ENCODE assay signal across 14 mouse cellular contexts in the genomic region with DNA sequence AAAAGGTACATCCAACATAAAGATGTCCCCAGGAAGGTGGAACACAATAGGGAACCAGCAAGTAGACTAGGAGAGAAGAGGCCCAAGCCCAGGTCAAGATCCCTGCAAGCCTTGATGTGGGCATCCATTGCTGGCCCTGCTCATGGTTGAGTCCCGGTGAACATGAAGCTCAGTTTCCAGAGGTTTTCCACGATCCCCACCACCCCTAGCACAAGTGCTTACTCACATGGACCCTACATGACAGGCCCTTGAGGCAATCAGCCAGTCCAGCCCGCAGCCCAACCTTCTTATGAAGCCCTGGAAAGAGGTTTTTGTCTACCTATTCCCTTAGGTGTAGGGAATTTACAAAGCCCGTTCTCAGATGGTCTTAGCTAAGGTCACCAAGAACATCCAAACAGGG. TPM values are rescaled to one million over a fixed set of nuclear protein-coding genes. Genes with fewer than 3 reads are reported as not detected.
DNase-seq lines count a peak whose midpoint lies in the region; ATAC-seq and TF ChIP-seq lines count a peak whose summit lies in the region.
"Had no signal": no experiment of that assay in that cellular context is flagged by ENCODE, and none has a peak within 500 bp of the region (broad histone marks: within the 10 kb centered on the region; RNA-seq: fewer than 3 reads in every experiment).

No protein-coding gene starts in this region.

- H3K36me3 ChIP-seq in limb, embryonic 13.5 days = no peaks in the 10 kb centered on the region

- no peaks in the 10 kb centered on the region for H3K9me3 ChIP-seq in limb, embryonic 13.5 days

- TF ChIP-seq POLR2A in cerebellum, adult 2 months (IDR thresholded peaks at IDR 0.05; ENCODE audit: borderline replicate concordance, insufficient read depth, low read length) = no peak

- no peaks in the 10 kb centered on the region for H3K27me3 ChIP-seq in cerebellum, adult 2 months (ENCODE audit: control insufficient read depth, insufficient read depth, low read length)
- H3K27me3 ChIP-seq in limb, embryonic 13.5 days = peaks cover 72% of the 10 kb centered on the region

- TF ChIP-seq CTCF in cerebellum, adult 2 months (IDR thresholded peaks at IDR 0.05; ENCODE audit: borderline replicate concordance, insufficient read depth, low read depth, low read length) = no peak

- peak overlapping the region; percentile 63 for H3K4me2 ChIP-seq in limb, embryonic 13.5 days (replicated peaks)

- ATAC-seq in limb, embryonic 13.5 days (ENCODE audit: low FRiP score, low read depth) = no peak

- WGBS in cerebellum, adult 2 months = 20% methylated on average over 4 of the region's 4 CpGs
- WGBS in limb, embryonic 13.5 days = 78% methylated on average over 4 of the region's 4 CpGs

- peak overlapping the region; percentile 100 for H3K27ac ChIP-seq in cerebellum, adult 2 months (ENCODE audit: insufficient read depth, low read length)
- H3K27ac ChIP-seq in limb, embryonic 13.5 days = no peak overlapping the region
- H3K27ac ChIP-seq: macrophage had no signal

- H3K4me3 ChIP-seq in cerebellum, adult 2 months (replicated peaks; ENCODE audit: insufficient read depth, low read depth, low read length) = peak overlapping the region; percentile 90
- H3K4me3 ChIP-seq in limb, embryonic 13.5 days = peak overlapping the region; percentile 38
- H3K4me3 ChIP-seq: erythroblast, embryonic 14.5 days had no signal

- no peak overlapping the region for H3K9ac ChIP-seq in limb, embryonic 13.5 days

- peaks cover 38% of the 10 kb centered on the region for H3K4me1 ChIP-seq in cerebellum, adult 2 months (ENCODE audit: control insufficient read depth, insufficient read depth, low read length)
- H3K4me1 ChIP-seq in limb, embryonic 13.5 days = 0 out of 2 replicates have a peak, but pooled peaks cover 6% of the 10 kb centered on the region

- no peak for DNase-seq in cerebellum, adult 2 months
- DNase-seq in cerebellum, adult 9-10 months = no peak
- peak; percentile 6 for DNase-seq in right cerebral cortex, postnatal 4 days
- no peak for DNase-seq in right cerebral cortex, postnatal 36 days (ENCODE audit: low spot score in 2 of 2)
- DNase-seq in MN1 (ENCODE audit: low spot score) = no peak
- no peak for DNase-seq in testis, postnatal 10 days (ENCODE audit: low spot score)
- DNase-seq in layer of hippocampus, postnatal 14 days (ENCODE audit: low spot score in 2 of 2) = no peak
- DNase-seq: adrenal gland, adult 2 months; kidney, postnatal 36 days; liver had no signal

RNA-seq across cellular contexts. Expression of gene Eef1a2, which starts 0.4 kb away (rescaled TPM):
- 1,226 and 1,413 TPM in 2 replicates for polyA plus RNA-seq in cerebellum, adult 2 months (2012; rRNA removed)
- not detected in 2 replicates for polyA plus RNA-seq in limb, embryonic 13.5 days (2015; fragmentation: Nextera tagmentation; extraction: Ambion mirVana)
- total RNA-seq in layer of hippocampus, postnatal 14 days (2021) = 100 to 1,000 TPM; 904 to 919 TPM
- total RNA-seq: hematopoietic stem cell, adult 5-6 weeks had no signal
- polyA plus RNA-seq: erythroblast, embryonic 14.5 days had no signal

RNA-seq across cellular contexts. Expression of gene Kcnq2, which starts 22.1 kb away (rescaled TPM):
- polyA plus RNA-seq in cerebellum, adult 2 months (2012; rRNA removed) = 115 and 125 TPM in 2 replicates
- polyA plus RNA-seq in limb, embryonic 13.5 days (2015; fragmentation: Nextera tagmentation; extraction: Ambion mirVana) = 0.29 and 0.34 TPM in 2 replicates
- 100 to 1,000 TPM; 228 to 235 TPM for total RNA-seq in layer of hippocampus, postnatal 14 days (2021)
- total RNA-seq: hematopoietic stem cell, adult 5-6 weeks had no signal
- polyA plus RNA-seq: macrophage had no signal

RNA-seq across cellular contexts. Expression of gene Ppdpf, which starts 29.9 kb away (rescaled TPM):
- 110 and 111 TPM in 2 replicates for polyA plus RNA-seq in cerebellum, adult 2 months (2012; rRNA removed)
- polyA plus RNA-seq in limb, embryonic 13.5 days (2015; fragmentation: Nextera tagmentation; extraction: Ambion mirVana) = 352 and 375 TPM in 2 replicates
- total RNA-seq in layer of hippocampus, postnatal 14 days (2021) = 100 to 1,000 TPM; 118 to 135 TPM

RNA-seq across cellular contexts. Expression of gene Ptk6, which starts 45.4 kb away (rescaled TPM):
- 0.03 and 0.07 TPM in 2 replicates for polyA plus RNA-seq in cerebellum, adult 2 months (2012; rRNA removed)
- not detected in 2 replicates for polyA plus RNA-seq in limb, embryonic 13.5 days (2015; fragmentation: Nextera tagmentation; extraction: Ambion mirVana)
- not detected for total RNA-seq in layer of hippocampus, postnatal 14 days (2021)
- total RNA-seq: hematopoietic stem cell, adult 5-6 weeks had no signal
- polyA plus RNA-seq: erythroblast, embryonic 14.5 days; macrophage had no signal

RNA-seq across cellular contexts. Expression of gene Srms, which starts 55.8 kb away (rescaled TPM):
- polyA plus RNA-seq in cerebellum, adult 2 months (2012; rRNA removed) = 0.41 and 0.46 TPM in 2 replicates
- 0.15 and 0.19 TPM in 2 replicates for polyA plus RNA-seq in limb, embryonic 13.5 days (2015; fragmentation: Nextera tagmentation; extraction: Ambion mirVana)
- total RNA-seq in layer of hippocampus, postnatal 14 days (2021) = under 1 TPM; 0.14 to 0.41 TPM
- total RNA-seq: hematopoietic stem cell, adult 5-6 weeks had no signal
- polyA plus RNA-seq: macrophage had no signal

Comparison
In these comparisons a context has a peak if more than half of its experiments do, and no peak if none do; other contexts are left out.
1. RNA of gene Eef1a2, which starts 0.4 kb away (polyA plus RNA-seq): 1,226 to 1,413 TPM in cerebellum, adult 2 months; not detected in limb, embryonic 13.5 days; every median in the first group is over 1,000 times any median in the second.
2. RNA of gene Kcnq2, which starts 22.1 kb away (polyA plus RNA-seq): 115 to 125 TPM in cerebellum, adult 2 months; 0.29 to 0.34 TPM in limb, embryonic 13.5 days; every median in the first group is over 10 times any median in the second.